Mouse (Mus musculus): ENCODE results near the gene Letm1.

Gene Letm1

GRCm38 (mm10) chr5:33738341-33738740 lies 44.3 kb downstream of the Letm1 start:
- no peak for DNase-seq (ENCODE audit: low read depth)

- peak; percentile 49 for DNase-seq (ENCODE audit: low read depth)
Observed at GRCm38 (mm10) chr5:33737903-33738321, 44.7 kb downstream of the Letm1 start.

GRCm38 (mm10) chr5:33736230-33736629 lies 46.4 kb downstream of the Letm1 start:
- no peak for DNase-seq (ENCODE audit: low read depth)

GRCm38 (mm10) chr5:33735412-33736092 lies 47.1 kb downstream of the Letm1 start:
- DNase-seq (ENCODE audit: low read depth): no peak

- no peak for DNase-seq (ENCODE audit: low read depth)
Observed at GRCm38 (mm10) chr5:33733837-33734236, 48.8 kb downstream of the Letm1 start.

GRCm38 (mm10) chr5:33731051-33731450 lies 51.6 kb downstream of the Letm1 start:
- no peak for DNase-seq (ENCODE audit: low read depth)

- no peak for DNase-seq (ENCODE audit: low read depth)
Observed at GRCm38 (mm10) chr5:33730516-33730915, 52.1 kb downstream of the Letm1 start.

DNA sequence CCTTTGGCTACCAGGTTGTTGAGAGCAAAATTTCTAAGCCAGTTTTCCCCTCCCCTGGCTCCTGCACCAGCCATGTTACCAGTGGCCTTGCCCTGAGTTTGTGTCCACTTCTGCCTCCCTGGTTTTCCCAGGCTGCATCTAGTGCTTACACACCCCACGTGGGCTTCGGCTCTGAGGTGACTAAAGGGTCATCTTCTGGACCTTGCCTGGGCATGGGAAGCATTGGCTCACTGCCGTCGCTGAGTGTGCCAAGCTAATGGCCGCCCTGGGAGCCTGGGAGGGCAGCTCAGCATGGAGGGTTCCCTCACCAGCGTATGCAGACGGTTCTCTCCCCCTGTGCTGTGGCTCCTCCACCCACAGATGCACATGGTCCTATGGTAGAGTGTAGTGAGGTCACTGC lies 53.8 kb downstream of the Letm1 start:
- no peak for DNase-seq (ENCODE audit: low read depth)

DNA sequence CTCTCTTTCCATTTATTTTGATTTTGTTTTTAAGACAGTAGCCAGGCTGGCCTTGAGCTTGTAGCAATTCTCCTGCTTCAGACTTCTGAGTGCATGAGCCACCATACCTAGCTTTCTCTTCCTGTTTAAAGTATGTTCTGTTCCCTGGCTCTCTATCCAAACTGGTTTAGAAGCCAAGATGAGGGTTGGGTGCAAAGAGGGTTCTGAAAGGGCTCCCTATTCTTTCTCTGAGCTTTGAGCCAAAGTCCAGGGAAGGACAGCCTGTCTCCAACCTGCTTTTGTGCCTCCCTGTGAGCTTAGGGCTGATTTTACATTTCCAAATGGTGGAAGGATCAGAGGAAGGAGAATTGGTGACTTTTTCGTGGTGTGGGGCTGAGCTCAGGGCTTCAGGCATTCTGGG lies 55.7 kb downstream of the Letm1 start:
- DNase-seq (ENCODE audit: low read depth): no peak

- no peak for DNase-seq (ENCODE audit: low read depth)
Observed at GRCm38 (mm10) chr5:33726081-33726647, 56.5 kb downstream of the Letm1 start.

- DNase-seq (ENCODE audit: low read depth): no peak
Observed at GRCm38 (mm10) chr5:33723641-33724465, 58.8 kb downstream of the Letm1 start.

GRCm38 (mm10) chr5:33723019-33723640 lies 59.5 kb downstream of the Letm1 start:
- no peak for DNase-seq (ENCODE audit: low read depth)

GRCm38 (mm10) chr5:33722266-33723018 lies 60.2 kb downstream of the Letm1 start:
- DNase-seq (ENCODE audit: low read depth): peak; percentile 10

- peak; percentile 43 for DNase-seq (ENCODE audit: low read depth)
Observed at GRCm38 (mm10) chr5:33721541-33722265, 60.9 kb downstream of the Letm1 start, which contains the start of gene Fgfr3. TSS of gene Fgfr3 (plus strand) at chr5:33721674.

- DNase-seq (ENCODE audit: low read depth): no peak
Observed at GRCm38 (mm10) chr5:33720852-33721490, 61.6 kb downstream of the Letm1 start.

DNA sequence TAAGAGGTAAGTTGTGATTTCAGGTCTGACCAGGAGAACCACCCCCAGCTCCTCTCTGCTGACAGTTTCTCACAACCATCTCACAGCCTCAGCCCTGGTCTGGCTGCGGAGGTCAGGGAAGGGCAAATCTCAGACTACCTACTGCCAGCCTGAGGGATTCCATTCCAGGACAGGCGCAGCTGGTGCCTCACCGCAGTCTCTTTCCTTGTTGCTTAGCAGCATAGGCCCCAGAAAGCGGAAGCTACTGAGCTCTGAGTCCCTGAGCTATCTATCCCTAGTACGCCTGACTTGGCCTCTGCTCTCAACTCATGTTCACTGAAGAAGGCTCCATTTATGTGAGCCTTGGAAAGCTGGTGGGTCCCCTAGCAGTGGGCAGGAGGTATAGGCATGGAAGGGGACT lies 64.2 kb downstream of the Letm1 start:
- no peak for DNase-seq (ENCODE audit: low read depth)

DNA sequence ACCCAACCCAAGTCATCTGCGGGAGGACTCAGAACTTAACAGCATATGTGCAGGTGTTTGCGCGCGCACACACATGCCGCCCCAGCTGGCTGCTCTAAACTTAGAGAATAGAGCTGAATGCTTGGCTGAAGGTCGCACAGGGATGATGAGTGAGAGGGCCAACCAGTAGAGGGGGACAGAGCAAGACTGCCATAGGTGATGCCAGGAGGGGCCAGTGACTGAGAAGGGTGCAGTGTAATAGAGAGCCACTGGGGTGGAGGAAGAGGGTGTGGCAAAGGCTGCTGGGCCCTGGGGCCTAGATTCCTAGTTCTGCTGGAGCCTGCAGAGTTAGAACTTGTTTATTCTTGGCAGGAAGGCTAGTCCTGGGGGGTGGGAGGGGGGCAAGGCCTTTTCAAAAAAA lies 66.2 kb downstream of the Letm1 start:
- DNase-seq (ENCODE audit: low read depth): no peak

- no peak for DNase-seq (ENCODE audit: low read depth)
Observed at GRCm38 (mm10) chr5:33715182-33715581, 67.4 kb downstream of the Letm1 start.

DNA sequence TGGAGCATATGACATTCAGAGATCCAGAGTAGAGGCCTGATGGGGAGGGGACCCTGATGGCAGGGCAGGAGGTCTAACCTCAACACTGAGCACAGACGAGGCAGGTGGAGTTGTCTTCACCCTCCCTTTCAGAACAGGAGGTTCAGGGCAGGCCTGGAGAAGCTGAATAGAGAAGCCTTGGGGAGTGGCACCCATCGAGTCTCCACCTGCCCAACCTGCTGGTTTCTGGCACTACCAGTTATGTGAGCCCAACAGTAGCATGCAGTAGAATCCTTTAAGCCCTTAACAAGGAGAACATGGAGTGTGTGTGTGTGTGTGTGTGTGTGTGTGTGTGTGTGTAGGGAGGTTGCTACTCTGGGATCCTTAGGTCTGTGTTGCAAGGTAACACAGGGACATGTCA lies 70.1 kb downstream of the Letm1 start:
- DNase-seq (ENCODE audit: low read depth): no peak

DNA sequence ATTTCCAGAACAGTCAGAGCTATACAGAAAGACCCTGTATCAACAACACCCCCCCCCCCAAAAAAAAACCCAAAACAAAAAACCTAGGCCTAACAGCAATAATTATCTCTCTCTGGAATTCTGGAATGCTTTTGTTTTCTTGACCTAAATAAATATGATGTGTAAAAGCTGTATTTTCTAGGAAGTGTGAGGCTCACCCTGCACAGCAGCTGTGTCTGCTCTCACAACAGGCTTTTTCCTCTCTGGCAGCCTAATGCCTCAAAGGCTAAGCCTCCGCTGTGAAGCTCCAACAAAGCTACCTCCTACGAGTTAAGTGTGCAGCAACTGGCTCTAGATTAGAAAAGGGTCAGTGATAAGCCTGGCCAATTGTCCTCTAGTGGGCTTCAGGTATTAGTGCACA lies 73.6 kb downstream of the Letm1 start:
- DNase-seq (ENCODE audit: low read depth): no peak

DNA sequence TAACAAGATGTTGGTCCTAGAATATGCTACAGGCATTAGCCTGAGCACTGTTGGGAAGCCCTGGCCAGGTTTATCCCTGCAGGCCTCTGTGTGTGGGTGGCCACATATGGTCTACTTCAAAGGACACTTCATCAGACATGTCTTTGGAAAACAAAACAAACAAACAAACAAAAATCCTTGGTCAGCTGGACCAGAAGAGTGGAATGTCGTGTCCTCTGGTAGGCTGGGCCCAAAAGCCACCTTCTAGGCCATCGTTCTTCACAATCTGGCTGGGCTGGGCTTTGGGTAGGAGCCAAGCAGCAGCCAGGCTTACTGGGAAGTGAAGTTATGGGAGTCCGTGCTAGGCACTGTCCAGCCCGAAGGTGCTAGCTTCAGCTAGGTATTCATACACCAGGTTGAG lies 75.5 kb downstream of the Letm1 start:
- DNase-seq (ENCODE audit: low read depth): no peak

Data from naive thymus-derived CD4-positive, alpha-beta T cell, adult 2 months (primary cell).